Mouse (Mus musculus) brain, embryonic 18.5 days (tissue): ENCODE results near the gene Galnt16.

ENCODE experiments used
- DNase-seq: peaks from one replicate; pipeline ENCODE4 v3.0.0-alpha.2; 2012; ENCODE audit warnings: low read depth, low spot score

Galnt16 gene

DNA sequence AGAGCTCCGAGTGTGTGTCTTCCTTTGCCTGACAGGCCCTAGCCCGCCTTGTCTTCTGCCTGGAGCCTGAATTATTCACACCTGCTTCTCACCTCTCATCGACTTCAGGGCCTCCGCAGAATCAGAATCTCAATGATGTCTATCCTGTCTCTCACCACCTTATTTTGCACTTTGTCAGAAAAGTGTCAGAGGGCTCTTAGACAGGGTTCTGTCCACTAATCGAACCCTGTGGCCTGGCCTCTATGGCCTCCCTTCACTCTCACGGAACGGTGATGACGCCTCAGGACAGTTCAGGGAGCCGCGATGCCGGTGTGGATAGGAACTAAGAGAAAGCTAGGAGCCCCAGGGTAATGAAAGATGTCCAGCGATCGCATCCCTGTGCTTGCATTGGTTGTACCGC lies at the start of gene Galnt16:
Gene Galnt16 (plus strand): TSS at position 301 of the 400 bp plus-strand sequence.
- no peak for DNase-seq

GRCm38 (mm10) chr12:80470206-80470605 lies 47.9 kb upstream of the Galnt16 start:
- DNase-seq, result no peak

GRCm38 (mm10) chr12:80471926-80472325 lies 46.2 kb upstream of the Galnt16 start:
- DNase-seq, result no peak

GRCm38 (mm10) chr12:80473731-80474130 lies 44.3 kb upstream of the Galnt16 start:
- DNase-seq, result no peak

DNA sequence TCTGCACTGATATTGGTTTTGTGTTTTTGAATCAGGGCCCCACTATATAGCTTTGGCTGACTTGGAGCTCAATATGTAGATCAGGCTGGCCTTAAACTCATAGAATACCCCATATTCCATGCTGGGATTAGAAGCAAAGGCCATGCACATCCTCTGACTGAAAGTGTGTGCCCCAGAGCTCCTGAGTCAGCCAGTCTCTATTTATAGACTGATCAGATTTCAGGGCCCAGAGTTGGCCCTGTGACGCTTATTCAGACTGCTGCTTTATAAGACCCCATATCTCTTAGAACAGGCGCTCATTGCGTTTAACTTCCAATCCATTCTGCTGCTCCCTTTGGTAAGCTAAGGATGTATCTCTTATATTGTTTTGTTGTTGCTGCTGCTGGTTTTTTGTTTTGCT lies 38.1 kb upstream of the Galnt16 start:
- no peak for DNase-seq

DNA sequence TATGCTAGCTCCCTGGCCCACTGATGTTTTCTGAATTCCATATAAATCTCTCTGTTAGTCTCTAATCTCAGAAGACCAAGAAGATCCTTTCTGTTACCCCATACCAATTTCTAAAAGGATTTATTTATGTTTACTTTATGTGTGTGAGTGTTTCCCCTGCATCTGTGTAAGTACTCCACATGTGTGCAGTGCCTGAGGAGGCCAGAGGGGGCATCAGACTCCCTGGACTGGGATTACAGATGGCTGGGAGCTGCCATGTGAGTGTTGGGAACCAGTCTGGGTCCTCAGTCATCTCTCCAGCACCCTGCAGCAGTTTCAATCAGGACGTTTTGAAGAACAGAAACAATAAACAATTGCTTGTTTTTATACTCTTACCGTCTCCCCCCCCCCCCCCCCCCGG lies 34.7 kb upstream of the Galnt16 start:
- DNase-seq, result no peak

DNA sequence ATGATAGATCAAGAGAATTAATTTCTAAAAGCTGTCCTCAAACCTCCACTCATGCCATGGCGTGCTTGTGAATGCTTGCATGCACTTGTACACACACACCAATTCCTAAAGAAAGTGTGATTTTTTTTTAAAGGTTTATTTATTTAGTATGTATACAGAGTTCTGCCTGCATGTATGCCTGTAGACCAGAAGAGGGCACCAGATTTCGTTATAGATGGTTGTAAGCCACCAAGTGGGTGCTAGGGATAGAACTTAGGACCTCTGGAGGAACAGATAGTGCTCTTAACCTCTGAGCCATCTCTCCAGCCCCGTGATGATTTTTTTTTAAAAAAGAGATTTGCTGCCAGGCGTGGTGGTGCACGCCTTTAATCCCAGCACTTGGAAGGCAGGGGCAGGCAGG lies 24.8 kb upstream of the Galnt16 start:
- no peak for DNase-seq

DNA sequence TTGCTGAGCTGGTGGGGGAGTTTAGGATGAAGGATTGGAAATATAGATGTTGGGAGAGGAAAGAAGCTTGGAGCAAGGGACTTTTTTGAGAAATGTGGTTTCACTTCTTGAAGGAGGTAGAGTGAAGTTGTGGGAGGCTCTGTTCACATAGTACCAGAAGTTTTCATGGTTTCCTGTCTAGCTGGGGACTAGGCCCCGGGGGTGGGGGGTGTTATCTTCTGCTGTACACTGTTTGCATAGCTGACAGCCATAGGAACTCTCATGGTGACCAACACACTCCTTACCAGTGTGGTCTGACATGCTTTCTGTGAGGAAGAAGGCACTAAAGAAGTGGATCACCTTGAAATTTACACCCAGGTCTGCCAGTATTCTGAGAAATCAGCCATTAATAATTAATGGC lies 22.4 kb upstream of the Galnt16 start:
- no peak for DNase-seq

DNA sequence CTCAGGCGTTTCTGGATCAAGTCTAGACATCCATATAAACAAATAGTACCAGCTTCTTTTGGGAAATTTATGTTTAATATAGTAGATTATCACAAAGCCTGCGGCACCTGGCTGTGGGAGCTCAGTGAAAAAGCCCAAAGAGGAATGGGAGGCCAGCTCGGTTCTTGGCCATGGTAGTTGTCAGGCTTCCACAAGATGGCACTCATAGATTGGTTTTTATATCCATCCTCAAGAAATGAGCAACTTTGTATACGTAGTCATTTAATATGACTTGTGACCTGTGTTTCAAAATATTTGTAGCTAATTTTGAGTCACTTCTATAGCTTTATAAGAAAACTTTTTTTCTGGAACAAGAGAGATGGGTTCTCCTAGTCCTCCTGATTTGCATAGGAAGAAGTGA lies 19.7 kb upstream of the Galnt16 start:
- no peak for DNase-seq

GRCm38 (mm10) chr12:80500506-80500905 lies 17.6 kb upstream of the Galnt16 start:
- DNase-seq, result no peak

DNA sequence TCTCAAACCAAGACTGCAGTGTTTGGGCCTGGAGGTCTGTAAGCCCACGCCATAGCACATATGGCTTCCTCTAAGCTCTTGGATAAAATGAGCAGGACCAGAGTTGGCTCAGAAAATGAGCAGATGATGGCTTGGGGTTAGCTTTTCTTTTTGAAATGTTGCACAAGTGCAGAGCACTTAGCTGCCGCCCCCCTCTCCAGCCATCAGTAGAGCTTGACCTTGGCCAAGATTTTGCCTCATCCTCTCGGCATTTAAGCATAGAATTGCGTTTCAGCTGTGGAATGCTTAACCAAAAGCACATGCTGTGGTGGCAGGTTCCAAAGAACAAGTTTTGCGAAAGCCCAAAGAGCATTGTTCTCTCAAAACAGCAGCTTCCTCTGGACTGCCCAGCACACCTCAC lies 13.4 kb upstream of the Galnt16 start:
- DNase-seq, result no peak

DNA sequence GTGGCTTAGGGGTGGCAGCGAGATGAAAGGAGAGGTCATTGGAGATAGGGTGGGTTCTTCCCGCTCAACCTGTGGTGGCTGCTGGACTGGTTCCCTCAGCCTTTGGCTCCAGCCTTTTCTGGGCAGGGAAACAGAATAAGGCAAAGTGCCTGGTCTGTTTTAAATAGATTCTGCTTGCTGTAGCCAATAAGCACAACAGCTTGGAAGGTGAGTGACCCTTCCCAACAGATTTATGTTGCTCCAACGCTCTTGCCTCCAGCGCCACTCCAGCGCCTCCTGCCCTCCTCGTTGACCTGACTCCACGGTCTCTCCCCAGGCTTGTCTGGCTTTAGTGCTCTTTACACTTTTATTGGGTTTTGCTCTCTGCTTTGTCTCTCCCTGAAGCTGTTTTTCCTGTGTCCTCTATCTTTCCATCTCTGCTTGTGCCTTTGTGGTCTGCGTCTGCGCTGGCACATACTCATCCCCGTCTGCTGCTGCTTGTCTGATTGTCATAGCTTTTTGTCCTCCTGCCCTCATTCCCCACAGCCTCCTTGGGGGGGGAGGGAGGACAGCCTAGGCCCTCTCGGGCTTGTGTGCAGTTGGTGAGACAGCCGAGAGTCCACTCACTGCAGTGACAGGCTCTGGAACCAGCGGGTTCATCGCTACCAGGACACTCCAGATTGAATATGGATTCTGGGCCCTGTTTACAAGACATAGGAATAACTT lies 10.9 kb upstream of the Galnt16 start:
- no peak for DNase-seq

DNA sequence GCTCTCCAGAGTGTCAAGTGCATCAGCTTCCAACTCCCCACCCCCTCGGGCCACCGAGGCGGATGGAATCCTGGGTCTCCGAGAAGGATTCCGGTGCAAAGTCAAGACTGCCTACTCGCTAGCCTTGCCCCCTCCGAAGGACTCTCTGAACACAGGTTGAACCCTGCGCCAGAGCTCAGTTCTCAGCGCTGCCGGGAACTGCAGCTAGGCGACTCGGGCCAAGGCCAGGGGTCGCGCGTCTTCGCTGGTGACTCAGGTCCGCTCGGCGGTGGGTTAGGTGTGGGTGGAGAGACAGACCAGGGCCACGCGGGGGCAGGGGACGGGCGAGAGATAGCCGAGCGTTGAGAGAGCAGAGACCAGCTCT lies 298 bp downstream of the Galnt16 start:
- no peak for DNase-seq

DNA sequence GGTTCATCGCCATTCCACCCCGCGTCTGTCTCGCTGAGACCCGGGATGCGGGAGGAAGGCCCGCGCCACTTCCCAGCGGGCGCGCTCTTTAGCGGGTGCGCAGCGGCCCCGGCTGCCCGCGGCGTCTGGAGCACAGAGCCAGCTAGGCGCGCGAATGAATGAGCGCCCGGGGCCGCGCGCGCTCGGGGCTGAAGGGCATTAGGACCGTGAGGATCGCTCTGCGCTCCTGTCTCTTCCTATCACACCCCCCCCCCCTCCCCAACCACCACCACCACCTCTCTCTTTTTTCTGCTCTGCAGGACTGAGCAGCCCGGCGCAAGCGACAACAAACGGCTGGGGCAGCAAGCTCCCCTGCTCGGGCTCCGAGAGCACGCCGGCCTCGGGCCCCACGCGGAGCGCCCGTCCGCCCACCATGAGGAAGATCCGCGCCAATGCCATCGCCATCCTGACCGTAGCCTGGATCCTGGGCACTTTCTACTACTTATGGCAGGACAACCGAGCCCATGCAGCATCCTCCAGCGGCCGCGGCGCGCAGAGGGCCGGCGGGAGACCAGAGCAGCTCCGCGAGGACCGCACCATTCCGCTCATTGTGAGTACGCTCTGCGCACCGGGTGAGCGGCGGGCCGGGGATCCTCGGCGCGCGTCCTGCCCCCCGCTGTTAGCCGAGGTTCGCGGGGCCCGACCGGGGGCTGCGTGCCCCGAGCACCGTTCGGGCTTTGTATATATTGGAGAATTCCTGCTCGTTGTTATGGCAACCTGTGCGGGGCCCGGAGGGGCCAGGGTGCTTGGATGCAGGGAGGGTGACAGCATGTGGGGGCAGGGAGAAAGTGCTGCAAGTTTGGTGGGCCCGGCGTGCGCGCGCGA lies 912 bp downstream of the Galnt16 start:
- no peak for DNase-seq

DNA sequence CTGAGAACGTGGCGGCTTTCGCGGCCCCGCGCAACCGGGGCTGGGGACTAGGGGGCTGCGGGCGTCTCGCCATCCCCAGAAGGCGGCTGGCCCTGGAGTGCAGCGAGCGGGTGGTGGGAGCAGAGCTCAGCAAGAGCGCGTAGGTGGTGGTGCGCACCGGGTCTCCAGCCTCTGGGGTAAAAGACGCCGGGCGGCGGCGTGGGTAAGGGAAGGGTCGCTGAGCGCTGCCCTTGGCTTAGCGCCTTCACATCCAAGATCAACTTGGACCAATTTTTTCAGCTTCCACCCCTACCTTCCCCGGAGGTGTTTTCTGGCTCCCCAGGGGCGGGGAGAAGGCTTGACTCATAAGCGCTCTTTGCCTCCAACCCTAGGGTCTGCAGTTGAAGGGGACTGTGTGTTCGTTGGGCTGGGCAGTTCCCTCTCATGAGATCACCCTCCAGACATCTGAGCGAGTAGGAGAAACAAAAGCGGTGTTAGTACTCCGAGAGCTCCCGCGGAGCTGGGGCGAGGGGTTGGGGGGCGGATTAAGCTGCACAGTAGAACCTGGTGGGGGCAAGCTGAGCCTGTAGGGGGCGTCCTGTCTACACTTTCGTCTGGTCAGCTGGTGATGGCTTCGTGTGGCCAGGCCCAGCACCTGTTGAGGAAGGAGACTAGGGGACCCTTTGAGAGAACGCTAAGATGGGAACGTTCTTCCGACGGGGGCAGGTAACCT lies 1.7 kb downstream of the Galnt16 start:
- no peak for DNase-seq

DNA sequence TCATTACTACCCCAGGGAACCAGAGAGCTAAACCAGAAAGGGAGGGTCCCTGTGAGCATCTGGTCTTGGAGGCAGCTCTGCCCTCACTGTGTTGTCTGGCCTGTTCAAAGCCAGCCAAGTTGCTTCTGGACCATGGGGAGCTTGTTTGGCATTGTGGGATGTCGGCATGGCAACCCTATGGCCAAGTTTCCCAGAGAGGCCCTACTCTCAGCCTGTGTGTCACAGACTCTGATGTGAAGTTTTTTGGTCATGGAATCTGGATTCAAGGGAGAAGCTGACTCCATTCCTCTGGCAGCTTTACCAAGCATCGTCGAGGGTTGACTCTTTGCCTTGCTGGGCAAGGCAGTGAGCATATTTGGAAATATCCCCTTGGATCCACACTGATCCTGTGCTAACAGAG lies 3.9 kb downstream of the Galnt16 start:
- no peak for DNase-seq

DNA sequence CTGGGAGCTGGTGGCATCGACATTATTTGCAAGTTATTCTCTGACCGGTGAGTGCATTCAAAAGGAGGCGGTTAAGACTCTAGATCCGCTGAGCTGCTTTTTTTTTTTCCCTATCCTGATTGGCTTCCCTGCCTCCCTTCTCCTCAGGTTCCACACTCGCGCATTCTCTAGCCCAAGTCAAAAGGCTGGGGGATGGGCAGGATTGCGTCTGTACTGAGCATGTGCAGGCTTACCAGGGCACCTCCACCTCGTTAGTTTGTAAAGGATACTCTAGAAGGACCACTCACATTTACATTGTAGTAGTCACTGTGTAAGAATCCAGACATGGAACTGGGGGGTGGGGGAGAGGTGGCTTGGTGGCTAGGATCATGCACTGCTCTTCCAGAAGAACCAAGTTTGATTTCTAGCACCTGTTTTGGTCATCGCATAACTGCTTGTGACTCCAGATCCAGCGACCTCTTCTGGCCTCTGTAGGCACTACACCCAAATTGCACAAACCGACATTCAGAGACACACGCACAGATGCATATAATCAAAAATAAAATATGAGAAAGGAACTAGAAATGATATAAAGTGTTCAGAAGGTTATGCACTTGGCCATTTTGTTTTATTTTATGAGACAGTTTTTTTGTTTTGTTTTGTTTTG lies 6.3 kb downstream of the Galnt16 start:
- DNase-seq, result no peak

- no peak for DNase-seq
Observed at GRCm38 (mm10) chr12:80525513-80525912, 7.4 kb downstream of the Galnt16 start.

GRCm38 (mm10) chr12:80526511-80526910 lies 8.4 kb downstream of the Galnt16 start:
- DNase-seq, result no peak

GRCm38 (mm10) chr12:80527727-80528389 lies 9.8 kb downstream of the Galnt16 start:
- no peak for DNase-seq

- DNase-seq, result no peak
Observed at GRCm38 (mm10) chr12:80530052-80530451, 12.0 kb downstream of the Galnt16 start.
